Mouse (Mus musculus): ENCODE data around the gene Ttc39b. TPM values are rescaled to one million over a fixed set of nuclear protein-coding genes. Genes with fewer than 3 reads are reported as not detected.

Gene Ttc39b
- polyA plus RNA-seq (2012; rRNA removed) = 4.0 and 4.1 TPM in 2 replicates

GRCm38 (mm10) chr4:83323910-83324684 is at the start of gene Ttc39b:
Gene Ttc39b, minus strand, starts transcription at chr4:83324255.
- H3K36me3 ChIP-seq (ENCODE audit: control insufficient read depth, insufficient read depth, low read length) = no peaks in the 10 kb centered on the region
- TF ChIP-seq POLR2A (IDR thresholded peaks at IDR 0.05; ENCODE audit: low read depth, low read length) = peak; percentile 34; the same call in 1 of the 2 replicates
- TF ChIP-seq CTCF (IDR thresholded peaks at IDR 0.05; ENCODE audit: extremely low read depth, insufficient read depth, insufficient read length, insufficient replicate concordance) = no peak
- peak; percentile 82 to 99 for DNase-seq (ENCODE audit: low read depth in 1 of 2, low spot score in 2 of 2)
- WGBS = under 1% methylated on average over 58 of the region's 59 CpGs
- no peaks in the 10 kb centered on the region for H3K27me3 ChIP-seq (ENCODE audit: control insufficient read depth, insufficient read depth, low read length)
- H3K27ac ChIP-seq (ENCODE audit: insufficient read depth, low read length) = peak within 1 kb of the TSS; percentile 79
- H3K4me1 ChIP-seq (ENCODE audit: control insufficient read depth, insufficient read depth, insufficient read length) = peaks cover 4% of the 10 kb centered on the region; the same call in 1 of the 2 replicates
- H3K4me3 ChIP-seq (ENCODE audit: extremely low read depth, insufficient read depth, insufficient read length) = peak within 1 kb of the TSS; percentile 91

- DNase-seq (ENCODE audit: low read depth in 1 of 2, low spot score in 2 of 2) = no peak
- Histone ChIP-seq H3K27ac (ENCODE audit: insufficient read depth, low read length) (no peak overlapping the region), H3K36me3 (ENCODE audit: control insufficient read depth, insufficient read depth, low read length) (no peaks in the 10 kb centered on the region), H3K4me1 (ENCODE audit: control insufficient read depth, insufficient read depth, insufficient read length) (no peaks in the 10 kb centered on the region), H3K4me3 (ENCODE audit: extremely low read depth, insufficient read depth, insufficient read length) (no peak overlapping the region), H3K27me3 (ENCODE audit: control insufficient read depth, insufficient read depth, low read length) (no peaks in the 10 kb centered on the region)
- TF ChIP-seq POLR2A (IDR thresholded peaks at IDR 0.05; ENCODE audit: low read depth, low read length) (no peak), CTCF (IDR thresholded peaks at IDR 0.05; ENCODE audit: extremely low read depth, insufficient read depth, insufficient read length, insufficient replicate concordance) (no peak)
- 73% methylated on average over 4 of the region's 4 CpGs for WGBS
Observed at GRCm38 (mm10) chr4:83373381-83373780, 49.3 kb upstream of the Ttc39b start.

DNA sequence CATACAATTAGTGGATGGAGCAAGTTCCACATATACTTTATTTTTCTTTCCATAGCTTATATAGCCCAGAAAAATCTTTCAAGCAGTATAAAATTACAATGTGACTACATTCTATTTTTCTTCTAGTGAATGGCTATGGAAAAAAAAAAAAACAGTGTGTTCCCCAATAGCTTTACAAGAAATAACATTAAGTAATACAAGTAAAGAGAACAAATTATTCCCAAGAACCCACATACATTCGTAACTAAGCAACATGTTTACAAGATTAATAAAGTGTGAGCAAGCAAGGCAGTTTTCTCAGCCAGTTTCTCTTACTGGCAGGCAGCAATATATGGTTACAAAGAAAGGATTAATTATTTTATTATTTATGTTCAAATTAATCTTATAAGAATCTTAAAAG is 33.7 kb upstream of the Ttc39b start:
- no peaks in the 10 kb centered on the region for H3K27me3 ChIP-seq (ENCODE audit: control insufficient read depth, insufficient read depth, low read length)
- TF ChIP-seq POLR2A (IDR thresholded peaks at IDR 0.05; ENCODE audit: low read depth, low read length) (no peak), CTCF (IDR thresholded peaks at IDR 0.05; ENCODE audit: extremely low read depth, insufficient read depth, insufficient read length, insufficient replicate concordance) (no peak)
- H3K36me3 ChIP-seq (ENCODE audit: control insufficient read depth, insufficient read depth, low read length) = no peaks in the 10 kb centered on the region
- H3K4me3 ChIP-seq (ENCODE audit: extremely low read depth, insufficient read depth, insufficient read length) = no peak overlapping the region
- no peaks in the 10 kb centered on the region for H3K4me1 ChIP-seq (ENCODE audit: control insufficient read depth, insufficient read depth, insufficient read length)
- no peak overlapping the region for H3K27ac ChIP-seq (ENCODE audit: insufficient read depth, low read length)
- whole genome bisulfite sequencing = 92% methylated on average over 1 of the region's 1 CpGs
- DNase-seq (ENCODE audit: low read depth in 1 of 2, low spot score in 2 of 2) = no peak

DNA sequence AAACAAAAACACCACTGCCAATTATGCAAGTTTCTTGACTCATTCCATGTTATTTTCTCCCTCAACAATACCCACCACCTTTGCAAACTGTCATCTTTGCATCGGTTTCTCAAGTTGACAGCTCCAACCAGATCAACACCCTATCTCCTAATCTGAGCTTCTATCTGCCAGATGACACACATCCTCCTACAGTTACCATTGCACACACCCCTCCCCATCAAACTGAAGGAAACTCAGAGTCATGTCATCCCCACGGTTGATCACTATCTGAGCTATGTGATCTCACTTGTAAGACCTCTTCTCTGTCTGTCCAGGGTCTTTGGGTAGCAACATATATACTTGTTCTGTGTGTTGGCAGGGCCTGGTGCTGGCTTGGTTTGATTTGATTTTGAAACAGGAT is 30.7 kb upstream of the Ttc39b start:
- TF ChIP-seq CTCF (IDR thresholded peaks at IDR 0.05; ENCODE audit: extremely low read depth, insufficient read depth, insufficient read length, insufficient replicate concordance) = no peak
- TF ChIP-seq POLR2A (IDR thresholded peaks at IDR 0.05; ENCODE audit: low read depth, low read length) = no peak
- Histone ChIP-seq H3K4me1 (ENCODE audit: control insufficient read depth, insufficient read depth, insufficient read length) (no peaks in the 10 kb centered on the region), H3K27ac (ENCODE audit: insufficient read depth, low read length) (no peak overlapping the region), H3K4me3 (ENCODE audit: extremely low read depth, insufficient read depth, insufficient read length) (no peak overlapping the region), H3K36me3 (ENCODE audit: control insufficient read depth, insufficient read depth, low read length) (no peaks in the 10 kb centered on the region), H3K27me3 (ENCODE audit: control insufficient read depth, insufficient read depth, low read length) (no peaks in the 10 kb centered on the region)
- WGBS = 64% methylated on average over 2 of the region's 2 CpGs
- DNase-seq (ENCODE audit: low read depth in 1 of 2, low spot score in 2 of 2) = no peak

GRCm38 (mm10) chr4:83353949-83354348 is 29.9 kb upstream of the Ttc39b start:
- TF ChIP-seq CTCF (IDR thresholded peaks at IDR 0.05; ENCODE audit: extremely low read depth, insufficient read depth, insufficient read length, insufficient replicate concordance) (no peak), POLR2A (IDR thresholded peaks at IDR 0.05; ENCODE audit: low read depth, low read length) (no peak)
- no peak for DNase-seq (ENCODE audit: low read depth in 1 of 2, low spot score in 2 of 2)
- no peaks in the 10 kb centered on the region for H3K36me3 ChIP-seq (ENCODE audit: control insufficient read depth, insufficient read depth, low read length)
- H3K4me3 ChIP-seq (ENCODE audit: extremely low read depth, insufficient read depth, insufficient read length) = no peak overlapping the region
- H3K27me3 ChIP-seq (ENCODE audit: control insufficient read depth, insufficient read depth, low read length) = no peaks in the 10 kb centered on the region
- WGBS = 7% methylated on average over 6 of the region's 6 CpGs
- no peaks in the 10 kb centered on the region for H3K4me1 ChIP-seq (ENCODE audit: control insufficient read depth, insufficient read depth, insufficient read length)
- no peak overlapping the region for H3K27ac ChIP-seq (ENCODE audit: insufficient read depth, low read length)

DNA sequence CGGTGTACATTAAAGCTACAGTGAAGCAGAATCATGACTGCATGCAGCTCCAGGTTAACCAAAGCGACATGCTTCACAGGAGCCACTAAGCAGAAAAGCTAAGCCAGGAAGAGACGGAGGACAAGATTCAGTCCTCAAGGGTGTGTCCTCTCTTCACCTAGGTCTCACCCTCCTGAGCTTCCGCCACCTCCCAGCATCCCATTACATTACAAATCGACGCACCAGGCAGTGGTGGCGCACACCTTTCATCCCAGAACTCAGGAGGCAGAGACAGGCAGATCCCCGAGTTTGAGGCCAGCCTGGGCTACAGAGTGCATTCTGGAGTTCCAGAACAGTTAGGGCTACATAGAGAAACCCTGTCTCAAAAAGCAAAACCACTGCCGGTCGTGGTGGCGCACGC is 29.2 kb upstream of the Ttc39b start:
- TF ChIP-seq POLR2A (IDR thresholded peaks at IDR 0.05; ENCODE audit: low read depth, low read length) = no peak
- no peak for TF ChIP-seq CTCF (IDR thresholded peaks at IDR 0.05; ENCODE audit: extremely low read depth, insufficient read depth, insufficient read length, insufficient replicate concordance)
- WGBS = 91% methylated on average over 12 of the region's 12 CpGs

DNA sequence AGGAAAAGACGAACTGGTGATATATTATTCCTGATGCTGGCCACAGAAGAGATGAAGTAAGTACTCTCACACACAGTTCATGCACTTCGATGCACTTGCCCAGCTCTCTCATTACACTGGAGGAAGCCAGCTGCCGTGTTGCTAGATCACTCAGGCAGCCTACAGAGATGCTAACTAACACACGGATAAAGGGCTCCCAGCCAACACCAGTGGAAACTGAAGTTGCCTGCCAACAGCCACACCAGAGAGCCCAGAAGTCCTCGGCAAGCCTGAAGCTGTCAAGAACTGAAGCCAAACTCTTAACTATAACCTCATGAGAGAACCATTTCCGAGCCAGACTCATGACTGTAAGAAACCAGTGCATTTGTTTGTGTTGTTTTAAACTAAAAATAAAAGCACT is 26.7 kb upstream of the Ttc39b start:
- DNase-seq (ENCODE audit: low read depth in 1 of 2, low spot score in 2 of 2) = no peak
- H3K27ac ChIP-seq (ENCODE audit: insufficient read depth, low read length) = no peak overlapping the region
- H3K4me1 ChIP-seq (ENCODE audit: control insufficient read depth, insufficient read depth, insufficient read length) = no peaks in the 10 kb centered on the region
- H3K36me3 ChIP-seq (ENCODE audit: control insufficient read depth, insufficient read depth, low read length) = no peaks in the 10 kb centered on the region
- no peaks in the 10 kb centered on the region for H3K27me3 ChIP-seq (ENCODE audit: control insufficient read depth, insufficient read depth, low read length)
- 81% methylated on average over 6 of the region's 6 CpGs for WGBS
- TF ChIP-seq CTCF (IDR thresholded peaks at IDR 0.05; ENCODE audit: extremely low read depth, insufficient read depth, insufficient read length, insufficient replicate concordance) (no peak), POLR2A (IDR thresholded peaks at IDR 0.05; ENCODE audit: low read depth, low read length) (no peak)
- no peak overlapping the region for H3K4me3 ChIP-seq (ENCODE audit: extremely low read depth, insufficient read depth, insufficient read length)

More for the DNA sequence above, 29.2 kb upstream of the Ttc39b start:
- Histone ChIP-seq H3K27ac (ENCODE audit: insufficient read depth, low read length) (no peak overlapping the region), H3K4me1 (ENCODE audit: control insufficient read depth, insufficient read depth, insufficient read length) (no peaks in the 10 kb centered on the region), H3K36me3 (ENCODE audit: control insufficient read depth, insufficient read depth, low read length) (no peaks in the 10 kb centered on the region), H3K27me3 (ENCODE audit: control insufficient read depth, insufficient read depth, low read length) (no peaks in the 10 kb centered on the region), H3K4me3 (ENCODE audit: extremely low read depth, insufficient read depth, insufficient read length) (no peak overlapping the region)
- no peak for DNase-seq (ENCODE audit: low read depth in 1 of 2, low spot score in 2 of 2)

All from spleen, adult 2 months (tissue).